Comparison of ENCODE assay signal across 8 mouse cellular contexts in genomic region chr16:42914457-42915085, GRCm38 (mm10). TPM values are rescaled to one million over a fixed set of nuclear protein-coding genes. Genes with fewer than 3 reads are reported as not detected.
DNase-seq lines count a peak whose midpoint lies in the region; ATAC-seq and TF ChIP-seq lines count a peak whose summit lies in the region.

No protein-coding gene starts in this region.

- H3K9me3 ChIP-seq in intestine, embryonic 14.5 days (ENCODE audit: control insufficient read depth, low read length) = no peaks in the 10 kb centered on the region
- H3K9me3 ChIP-seq in intestine, embryonic 16.5 days (ENCODE audit: control insufficient read depth, low read length) = no peaks in the 10 kb centered on the region
- no peaks in the 10 kb centered on the region for H3K9me3 ChIP-seq in hindbrain, embryonic 10.5 days

- H3K4me1 ChIP-seq in intestine, embryonic 14.5 days (replicated peaks; ENCODE audit: control insufficient read depth, insufficient read depth, low read length) = no peaks in the 10 kb centered on the region
- peaks cover 3% of the 10 kb centered on the region; the same call in 1 of the 2 replicates for H3K4me1 ChIP-seq in intestine, embryonic 16.5 days (ENCODE audit: control insufficient read depth, insufficient read depth, low read length)
- peaks cover 8% of the 10 kb centered on the region; the same call in 1 of the 2 replicates for H3K4me1 ChIP-seq in hindbrain, embryonic 10.5 days (replicated peaks)

- ATAC-seq in intestine, embryonic 14.5 days (replicated peaks; ENCODE audit: low FRiP score, low TSS enrichment, low read depth) = no peak
- no peak for ATAC-seq in intestine, embryonic 16.5 days

- DNase-seq in intestine, embryonic 14.5 days (ENCODE audit: low spot score) = peak; percentile 57
- DNase-seq in adrenal gland, adult (ENCODE audit: inconsistent age in 2 of 2, low spot score in 1 of 2) = peak; percentile 62 to 89
- DNase-seq in embryo, embryonic 10.5 days (ENCODE audit: low spot score) = peak; percentile 78
- peak; percentile 55 for DNase-seq in hindbrain, embryonic 10.5 days (ENCODE audit: low spot score)
- peak; percentile 58 to 73 for DNase-seq in layer of hippocampus, adult 2 months (ENCODE audit: low spot score in 2 of 2)
- peak; percentile 74 for DNase-seq in lung, postnatal 10 days
- DNase-seq in right cerebral cortex, adult 18-20 months = peak; percentile 49

- H3K4me2 ChIP-seq in intestine, embryonic 14.5 days (ENCODE audit: low read length) = no peak overlapping the region
- H3K4me2 ChIP-seq in intestine, embryonic 16.5 days (ENCODE audit: low read depth, low read length) = no peak overlapping the region

- H3K4me3 ChIP-seq in intestine, embryonic 14.5 days (ENCODE audit: low read depth, low read length) = no peak overlapping the region
- no peak overlapping the region for H3K4me3 ChIP-seq in intestine, embryonic 16.5 days (ENCODE audit: low read length)
- H3K4me3 ChIP-seq in hindbrain, embryonic 10.5 days = no peak overlapping the region
- H3K4me3 ChIP-seq in layer of hippocampus, adult 2 months = peak overlapping the region; percentile 8; the same call in 1 of the 2 replicates

- peak; percentile 78 for TF ChIP-seq CTCF in layer of hippocampus, adult 2 months (conservative IDR thresholded peaks at IDR 0.05)

- H3K9ac ChIP-seq in intestine, embryonic 14.5 days (ENCODE audit: low read length) = no peak overlapping the region
- no peak overlapping the region for H3K9ac ChIP-seq in intestine, embryonic 16.5 days (ENCODE audit: low read depth, low read length)

- 54% methylated on average over 8 of the region's 8 CpGs for WGBS in intestine, embryonic 14.5 days
- 53% methylated on average over 8 of the region's 8 CpGs for WGBS in intestine, embryonic 16.5 days
- WGBS in hindbrain, embryonic 10.5 days = 57% methylated on average over 8 of the region's 8 CpGs

- H3K27me3 ChIP-seq in intestine, embryonic 14.5 days (replicated peaks; ENCODE audit: control insufficient read depth, insufficient read depth, low read length) = no peaks in the 10 kb centered on the region
- H3K27me3 ChIP-seq in intestine, embryonic 16.5 days (replicated peaks; ENCODE audit: control insufficient read depth, insufficient read depth, low read length) = no peaks in the 10 kb centered on the region
- no peaks in the 10 kb centered on the region for H3K27me3 ChIP-seq in hindbrain, embryonic 10.5 days (ENCODE audit: insufficient read depth, poor library complexity, severe bottlenecking)

- no peak overlapping the region for H3K27ac ChIP-seq in intestine, embryonic 14.5 days (ENCODE audit: low read depth)
- H3K27ac ChIP-seq in intestine, embryonic 16.5 days (ENCODE audit: low read length) = no peak overlapping the region
- H3K27ac ChIP-seq in hindbrain, embryonic 10.5 days = no peak overlapping the region
- H3K27ac ChIP-seq in layer of hippocampus, adult 2 months = peak overlapping the region; percentile 89

- H3K36me3 ChIP-seq in intestine, embryonic 14.5 days (ENCODE audit: control insufficient read depth, insufficient read depth, low read length) = no peaks in the 10 kb centered on the region
- no peaks in the 10 kb centered on the region for H3K36me3 ChIP-seq in intestine, embryonic 16.5 days (ENCODE audit: control insufficient read depth, insufficient read depth, low read length)
- no peaks in the 10 kb centered on the region for H3K36me3 ChIP-seq in hindbrain, embryonic 10.5 days

RNA-seq across cellular contexts. Expression of gene Zbtb20, which starts 38.9 kb away (rescaled TPM):
- 26.9 and 27.3 TPM in 2 replicates for polyA plus RNA-seq in intestine, embryonic 14.5 days (2014; fragmentation: Nextera tagmentation; extraction: Ambion mirVana)
- polyA plus RNA-seq in intestine, embryonic 16.5 days (2015; fragmentation: Nextera tagmentation; extraction: Ambion mirVana) = 16.1 and 18.4 TPM in 2 replicates
- 28.2 and 41.3 TPM in 2 replicates for polyA plus RNA-seq in hindbrain, embryonic 10.5 days (2016; fragmentation: Nextera tagmentation; extraction: Ambion mirVana)
- total RNA-seq in layer of hippocampus, adult 2 months (2021) = 100 to 1,000 TPM; 335 to 353 TPM
